Mouse (Mus musculus) thymus, adult 2 months (tissue): ENCODE data around the gene Ooep.
"Not testable (repeated sequence)": the region's sequence is repeated elsewhere in the genome, so short reads cannot be mapped to it uniquely, and the experiment has no call there.

Source experiments
- CTCF ChIP-seq: fragments of 200-500 bp; IDR thresholded peaks from 2 replicates; pipeline ENCODE4 v1.5.1; 2012; ENCODE audit warnings: mild to moderate bottlenecking, control low read depth, low read length, moderate library complexity, borderline replicate concordance; ENCODE audit not compliant: control insufficient read depth, poor library complexity, insufficient read depth; ENCODE audit errors: extremely low read depth
- POLR2A ChIP-seq: fragments of 200-500 bp; IDR thresholded peaks from 2 replicates; pipeline ENCODE4 v1.6.1; 2012; ENCODE audit warnings: mild to moderate bottlenecking, low read length, control low read depth, moderate library complexity; ENCODE audit not compliant: control insufficient read depth, poor library complexity, insufficient read depth; ENCODE audit errors: extremely low read depth

- not testable (repeated sequence) for TF ChIP-seq CTCF, POLR2A
These were observed 33.3 kb downstream of the Ooep start for GRCm38 (mm10) chr9:78345235-78345634.
